Mouse (Mus musculus): ENCODE results near the gene Emc9. TPM values are rescaled to one million over a fixed set of nuclear protein-coding genes. Genes with fewer than 3 reads are reported as not detected.

Emc9 gene
- polyA plus RNA-seq (2014; fragmentation: Nextera tagmentation; extraction: Ambion mirVana), result 22.6 and 22.7 TPM in 2 replicates

GRCm38 (mm10) chr14:55584702-55585565 is at the start of gene Emc9:
Gene Emc9, minus strand, starts transcription at chr14:55585302.
- Histone ChIP-seq H3K27ac (replicated peaks in 1 of 2; ENCODE audit: control insufficient read depth in 1 of 2, insufficient read depth in 1 of 2, low read depth in 2 of 2, low read length in 2 of 2) (peak within 1 kb of the TSS; percentile 56 to 77), H3K4me2 (ENCODE audit: low read length) (peak within 1 kb of the TSS; percentile 88), H3K36me3 (ENCODE audit: control insufficient read depth, insufficient read depth, low read length) (peaks cover 47% of the 10 kb centered on the region), H3K27me3 (ENCODE audit: control insufficient read depth, insufficient read depth, low read length) (no peaks in the 10 kb centered on the region), H3K9ac (ENCODE audit: low read length) (peak within 1 kb of the TSS; percentile 79), H3K4me3 (ENCODE audit: control insufficient read depth in 1 of 2, insufficient read depth in 1 of 2, low read depth in 1 of 2, low read length in 2 of 2) (peak within 1 kb of the TSS; percentile 63), H3K4me1 (ENCODE audit: control insufficient read depth in 2 of 2, insufficient read depth in 2 of 2, low read length in 2 of 2) (peaks cover 5 to 14% of the 10 kb centered on the region in 2 experiments), H3K9me3 (ENCODE audit: control insufficient read depth, low read length) (no peaks in the 10 kb centered on the region)
- WGBS, result 3% methylated on average over 43 of the region's 43 CpGs
- ATAC-seq (ENCODE audit: insufficient number of reproducible peaks, insufficient read depth, low FRiP score, low read depth), result peak; percentile 78

GRCm38 (mm10) chr14:55629312-55629711 is 44.2 kb upstream of the Emc9 start:
- H3K27ac ChIP-seq (replicated peaks in 1 of 2; ENCODE audit: control insufficient read depth in 1 of 2, insufficient read depth in 1 of 2, low read depth in 2 of 2, low read length in 2 of 2), result no peak overlapping the region
- no peak overlapping the region for H3K4me3 ChIP-seq (ENCODE audit: control insufficient read depth in 1 of 2, insufficient read depth in 1 of 2, low read depth in 1 of 2, low read length in 2 of 2)

GRCm38 (mm10) chr14:55628077-55628827 is 43.1 kb upstream of the Emc9 start:
- H3K9me3 ChIP-seq (ENCODE audit: control insufficient read depth, low read length), result no peaks in the 10 kb centered on the region
- no peak overlapping the region for H3K9ac ChIP-seq (ENCODE audit: low read length)
- H3K27ac ChIP-seq (replicated peaks in 1 of 2; ENCODE audit: control insufficient read depth in 1 of 2, insufficient read depth in 1 of 2, low read depth in 2 of 2, low read length in 2 of 2), result no peak overlapping the region
- H3K27me3 ChIP-seq (ENCODE audit: control insufficient read depth, insufficient read depth, low read length), result no peaks in the 10 kb centered on the region
- WGBS, result 85% methylated on average over 27 of the region's 27 CpGs
- no peak overlapping the region for H3K4me3 ChIP-seq (ENCODE audit: control insufficient read depth in 1 of 2, insufficient read depth in 1 of 2, low read depth in 1 of 2, low read length in 2 of 2)
- H3K36me3 ChIP-seq (ENCODE audit: control insufficient read depth, insufficient read depth, low read length), result peaks cover 98% of the 10 kb centered on the region
- no peak for ATAC-seq (ENCODE audit: insufficient number of reproducible peaks, insufficient read depth, low FRiP score, low read depth)
- no peak overlapping the region for H3K4me2 ChIP-seq (ENCODE audit: low read length)
- H3K4me1 ChIP-seq (ENCODE audit: control insufficient read depth in 2 of 2, insufficient read depth in 2 of 2, low read length in 2 of 2), result peaks cover 4 to 6% of the 10 kb centered on the region in 2 experiments; a peak in 2 of 4 replicates

More at GRCm38 (mm10) chr14:55629312-55629711, 44.2 kb upstream of the Emc9 start:
- Histone ChIP-seq H3K9ac (ENCODE audit: low read length) (no peak overlapping the region), H3K4me2 (ENCODE audit: low read length) (no peak overlapping the region), H3K4me1 (ENCODE audit: control insufficient read depth in 2 of 2, insufficient read depth in 2 of 2, low read length in 2 of 2) (peaks cover 4 to 6% of the 10 kb centered on the region in 2 experiments; a peak in 2 of 4 replicates), H3K27me3 (ENCODE audit: control insufficient read depth, insufficient read depth, low read length) (no peaks in the 10 kb centered on the region), H3K9me3 (ENCODE audit: control insufficient read depth, low read length) (no peaks in the 10 kb centered on the region), H3K36me3 (ENCODE audit: control insufficient read depth, insufficient read depth, low read length) (peaks cover 100% of the 10 kb centered on the region)
- WGBS, result 53% methylated on average over 5 of the region's 5 CpGs
- ATAC-seq (ENCODE audit: insufficient number of reproducible peaks, insufficient read depth, low FRiP score, low read depth), result no peak

GRCm38 (mm10) chr14:55618486-55619195 is 33.5 kb upstream of the Emc9 start:
- no peaks in the 10 kb centered on the region for H3K27me3 ChIP-seq (ENCODE audit: control insufficient read depth, insufficient read depth, low read length)
- peak overlapping the region; percentile 59 for H3K9ac ChIP-seq (ENCODE audit: low read length)
- H3K36me3 ChIP-seq (ENCODE audit: control insufficient read depth, insufficient read depth, low read length), result peaks cover 9% of the 10 kb centered on the region
- no peak for ATAC-seq (ENCODE audit: insufficient number of reproducible peaks, insufficient read depth, low FRiP score, low read depth)
- H3K27ac ChIP-seq (replicated peaks in 1 of 2; ENCODE audit: control insufficient read depth in 1 of 2, insufficient read depth in 1 of 2, low read depth in 2 of 2, low read length in 2 of 2), result no peak overlapping the region
- 25% methylated on average over 22 of the region's 22 CpGs for WGBS
- H3K4me3 ChIP-seq (ENCODE audit: control insufficient read depth in 1 of 2, insufficient read depth in 1 of 2, low read depth in 1 of 2, low read length in 2 of 2), result peak overlapping the region; percentile 33 to 34
- H3K9me3 ChIP-seq (ENCODE audit: control insufficient read depth, low read length), result no peaks in the 10 kb centered on the region
- H3K4me2 ChIP-seq (ENCODE audit: low read length), result peak overlapping the region; percentile 58
- peaks cover 5 to 13% of the 10 kb centered on the region in 2 experiments; a peak in 3 of 4 replicates for H3K4me1 ChIP-seq (ENCODE audit: control insufficient read depth in 2 of 2, insufficient read depth in 2 of 2, low read length in 2 of 2)

- no peaks in the 10 kb centered on the region for H3K9me3 ChIP-seq (ENCODE audit: control insufficient read depth, low read length)
- peaks cover 5 to 18% of the 10 kb centered on the region in 2 experiments; a peak in 3 of 4 replicates for H3K4me1 ChIP-seq (ENCODE audit: control insufficient read depth in 2 of 2, insufficient read depth in 2 of 2, low read length in 2 of 2)
- 0 out of 2 replicates have a peak, but pooled peaks cover 3% of the 10 kb centered on the region for H3K36me3 ChIP-seq (ENCODE audit: control insufficient read depth, insufficient read depth, low read length)
- peak within 1 kb of the TSS; percentile 59 for H3K9ac ChIP-seq (ENCODE audit: low read length)
- no peaks in the 10 kb centered on the region for H3K27me3 ChIP-seq (ENCODE audit: control insufficient read depth, insufficient read depth, low read length)
- H3K4me3 ChIP-seq (ENCODE audit: control insufficient read depth in 1 of 2, insufficient read depth in 1 of 2, low read depth in 1 of 2, low read length in 2 of 2), result peak within 1 kb of the TSS; percentile 33 to 34
- ATAC-seq (ENCODE audit: insufficient number of reproducible peaks, insufficient read depth, low FRiP score, low read depth), result peak; percentile 70
- 8% methylated on average over 21 of the region's 21 CpGs for WGBS
- H3K27ac ChIP-seq (replicated peaks in 1 of 2; ENCODE audit: control insufficient read depth in 1 of 2, insufficient read depth in 1 of 2, low read depth in 2 of 2, low read length in 2 of 2), result peak within 1 kb of the TSS; percentile 24 to 39; a peak in 2 of 4 replicates
- peak within 1 kb of the TSS; percentile 58 for H3K4me2 ChIP-seq (ENCODE audit: low read length)
These were observed 32.7 kb upstream of the Emc9 start, which contains the start of gene Rec8 for GRCm38 (mm10) chr14:55617822-55618221. Gene Rec8, plus strand, starts transcription at chr14:55618037.

GRCm38 (mm10) chr14:55616844-55617243 is 31.7 kb upstream of the Emc9 start:
- Histone ChIP-seq H3K9me3 (ENCODE audit: control insufficient read depth, low read length) (no peaks in the 10 kb centered on the region), H3K4me3 (ENCODE audit: control insufficient read depth in 1 of 2, insufficient read depth in 1 of 2, low read depth in 1 of 2, low read length in 2 of 2) (no peak overlapping the region), H3K4me2 (ENCODE audit: low read length) (no peak overlapping the region), H3K36me3 (ENCODE audit: control insufficient read depth, insufficient read depth, low read length) (no peaks in the 10 kb centered on the region), H3K27ac (replicated peaks in 1 of 2; ENCODE audit: control insufficient read depth in 1 of 2, insufficient read depth in 1 of 2, low read depth in 2 of 2, low read length in 2 of 2) (0 out of 4 replicates have a peak overlapping the region, but pooled peaks of 1 of the 2 experiments have one; percentile 24), H3K4me1 (ENCODE audit: control insufficient read depth in 2 of 2, insufficient read depth in 2 of 2, low read length in 2 of 2) (peaks cover 5 to 18% of the 10 kb centered on the region in 2 experiments; a peak in 3 of 4 replicates), H3K27me3 (ENCODE audit: control insufficient read depth, insufficient read depth, low read length) (no peaks in the 10 kb centered on the region), H3K9ac (ENCODE audit: low read length) (no peak overlapping the region)
- 75% methylated on average over 2 of the region's 2 CpGs for WGBS
- no peak for ATAC-seq (ENCODE audit: insufficient number of reproducible peaks, insufficient read depth, low FRiP score, low read depth)

GRCm38 (mm10) chr14:55615876-55616275 is 30.8 kb upstream of the Emc9 start:
- ATAC-seq (ENCODE audit: insufficient number of reproducible peaks, insufficient read depth, low FRiP score, low read depth), result no peak
- no peak overlapping the region for H3K27ac ChIP-seq (replicated peaks in 1 of 2; ENCODE audit: control insufficient read depth in 1 of 2, insufficient read depth in 1 of 2, low read depth in 2 of 2, low read length in 2 of 2)
- no peaks in the 10 kb centered on the region for H3K27me3 ChIP-seq (ENCODE audit: control insufficient read depth, insufficient read depth, low read length)
- no peaks in the 10 kb centered on the region for H3K36me3 ChIP-seq (ENCODE audit: control insufficient read depth, insufficient read depth, low read length)
- H3K4me3 ChIP-seq (ENCODE audit: control insufficient read depth in 1 of 2, insufficient read depth in 1 of 2, low read depth in 1 of 2, low read length in 2 of 2), result no peak overlapping the region
- no peak overlapping the region for H3K4me2 ChIP-seq (ENCODE audit: low read length)
- no peak overlapping the region for H3K9ac ChIP-seq (ENCODE audit: low read length)
- H3K9me3 ChIP-seq (ENCODE audit: control insufficient read depth, low read length), result no peaks in the 10 kb centered on the region
- H3K4me1 ChIP-seq (ENCODE audit: control insufficient read depth in 2 of 2, insufficient read depth in 2 of 2, low read length in 2 of 2), result peaks cover 5 to 18% of the 10 kb centered on the region in 2 experiments; a peak in 3 of 4 replicates
- WGBS, result 64% methylated on average over 2 of the region's 2 CpGs
